8 mouse cellular contexts compared by ENCODE assay signal in genomic region chr9:67036527-67037118, GRCm38 (mm10). TPM values are rescaled to one million over a fixed set of nuclear protein-coding genes. Genes with fewer than 3 reads are reported as not detected.
DNase-seq lines count a peak whose midpoint lies in the region; ATAC-seq lines count a peak whose summit lies in the region.

No protein-coding gene starts in this region.

- no peak overlapping the region for H3K9ac ChIP-seq in embryonic facial prominence, embryonic 13.5 days
- peak overlapping the region; percentile 5; the same call in 1 of the 2 replicates for H3K9ac ChIP-seq in liver, embryonic 12.5 days

- H3K4me3 ChIP-seq in embryonic facial prominence, embryonic 13.5 days, result no peak overlapping the region
- no peak overlapping the region for H3K4me3 ChIP-seq in liver, embryonic 12.5 days

- no peak for ATAC-seq in embryonic facial prominence, embryonic 13.5 days (ENCODE audit: insufficient number of reproducible peaks, insufficient read depth, low FRiP score, low TSS enrichment, low read depth)
- no peak for ATAC-seq in liver, embryonic 12.5 days

- peaks cover 8% of the 10 kb centered on the region for H3K9me3 ChIP-seq in embryonic facial prominence, embryonic 13.5 days
- H3K9me3 ChIP-seq in liver, embryonic 12.5 days (replicated peaks), result peaks cover 15% of the 10 kb centered on the region

- DNase-seq in kidney, adult 9 months, result peak; percentile 66
- no peak for DNase-seq in kidney, postnatal 10 days
- DNase-seq in MEL-GATA-1-ER (ENCODE audit: extremely low read depth, low read depth), result peak; percentile 33
- DNase-seq in urinary bladder, adult 18-20 months (ENCODE audit: low spot score in 2 of 2), result no peak
- DNase-seq in adrenal gland, adult 18-20 months (ENCODE audit: low spot score in 2 of 2), result no peak
- DNase-seq in cerebellum, postnatal 36 days, result no peak

- peaks cover 92% of the 10 kb centered on the region for H3K36me3 ChIP-seq in embryonic facial prominence, embryonic 13.5 days
- peaks cover 69% of the 10 kb centered on the region for H3K36me3 ChIP-seq in liver, embryonic 12.5 days

- H3K4me2 ChIP-seq in embryonic facial prominence, embryonic 13.5 days, result no peak overlapping the region
- H3K4me2 ChIP-seq in liver, embryonic 12.5 days, result peak overlapping the region; percentile 78; the same call in 1 of the 2 replicates

- 44% methylated on average over 2 of the region's 2 CpGs for WGBS in embryonic facial prominence, embryonic 13.5 days
- 69% methylated on average over 2 of the region's 2 CpGs for WGBS in liver, embryonic 12.5 days (ENCODE audit: insufficient replicate concordance)

- H3K4me1 ChIP-seq in embryonic facial prominence, embryonic 13.5 days, result peaks cover 40% of the 10 kb centered on the region
- H3K4me1 ChIP-seq in liver, embryonic 12.5 days, result peaks cover 56% of the 10 kb centered on the region

- H3K27me3 ChIP-seq in embryonic facial prominence, embryonic 13.5 days, result no peaks in the 10 kb centered on the region
- H3K27me3 ChIP-seq in liver, embryonic 12.5 days (replicated peaks), result no peaks in the 10 kb centered on the region

- H3K27ac ChIP-seq in embryonic facial prominence, embryonic 13.5 days, result peak overlapping the region; percentile 57; the same call in 1 of the 2 replicates
- H3K27ac ChIP-seq in liver, embryonic 12.5 days, result peak overlapping the region; percentile 98

RNA-seq across cellular contexts. Expression of gene Tpm1, which starts 12.6 kb away (rescaled TPM):
- 818 and 902 TPM in 2 replicates for polyA plus RNA-seq in embryonic facial prominence, embryonic 13.5 days (2015; fragmentation: Nextera tagmentation; extraction: Ambion mirVana)
- 214 and 225 TPM in 2 replicates for polyA plus RNA-seq in liver, embryonic 12.5 days (2016; fragmentation: Nextera tagmentation; extraction: Ambion mirVana)
- 100 to 1,000 TPM; 158 to 306 TPM for total RNA-seq in adrenal gland, adult 18-20 months (2021)

Comparison
In these comparisons a context has a peak if more than half of its experiments do, and no peak if none do; other contexts are left out.
1. DNase-seq: peak in kidney, adult 9 months (single experiment) and MEL-GATA-1-ER (single experiment); none in kidney, postnatal 10 days (single experiment), urinary bladder, adult 18-20 months (0 of 2), adrenal gland, adult 18-20 months (0 of 2) and cerebellum, postnatal 36 days (0 of 2).